Mouse (Mus musculus): Measurements from ENCODE around the gene Lman2l. TPM values are rescaled to one million over a fixed set of nuclear protein-coding genes. Genes with fewer than 3 reads are reported as not detected.

The Lman2l gene
- total RNA-seq, 1 experiment from 2014 or later = 10.8 TPM

- no peak for ATAC-seq (replicated peaks; ENCODE audit: insufficient number of reproducible peaks, low FRiP score, low TSS enrichment, poor library complexity, severe bottlenecking)
Measured at GRCm38 (mm10) chr1:36467446-36467845, 22.4 kb upstream of the Lman2l start.

DNA sequence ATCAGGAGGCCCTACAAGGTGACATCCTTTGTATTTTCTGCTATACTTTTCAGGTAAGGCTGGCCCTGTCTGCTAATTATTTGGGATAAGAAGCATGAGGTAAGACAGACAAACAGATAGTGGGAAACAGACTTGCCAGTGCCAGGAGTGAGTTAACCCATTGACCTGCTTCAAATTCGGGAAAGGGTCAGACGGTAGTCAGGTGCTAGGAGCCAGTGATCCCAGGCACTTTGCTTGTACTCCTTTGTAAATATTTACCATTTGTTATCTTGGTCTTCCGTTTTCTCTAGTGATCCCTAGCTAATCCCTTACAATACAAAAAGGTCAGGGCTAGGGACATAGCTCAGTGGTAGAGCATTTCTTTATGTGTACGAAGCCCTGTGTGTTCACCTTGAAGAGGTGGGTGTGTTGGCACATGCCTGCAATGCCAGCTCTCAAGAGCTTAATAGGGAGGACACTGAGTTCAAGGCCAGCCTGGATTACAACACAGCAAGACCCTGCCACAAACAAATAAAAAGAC is 20.6 kb upstream of the Lman2l start:
- no peak for ATAC-seq (replicated peaks; ENCODE audit: insufficient number of reproducible peaks, low FRiP score, low TSS enrichment, poor library complexity, severe bottlenecking)

- ATAC-seq (replicated peaks; ENCODE audit: insufficient number of reproducible peaks, low FRiP score, low TSS enrichment, poor library complexity, severe bottlenecking) = peak; percentile 66
Measured at GRCm38 (mm10) chr1:36461829-36462228, 16.8 kb upstream of the Lman2l start.

DNA sequence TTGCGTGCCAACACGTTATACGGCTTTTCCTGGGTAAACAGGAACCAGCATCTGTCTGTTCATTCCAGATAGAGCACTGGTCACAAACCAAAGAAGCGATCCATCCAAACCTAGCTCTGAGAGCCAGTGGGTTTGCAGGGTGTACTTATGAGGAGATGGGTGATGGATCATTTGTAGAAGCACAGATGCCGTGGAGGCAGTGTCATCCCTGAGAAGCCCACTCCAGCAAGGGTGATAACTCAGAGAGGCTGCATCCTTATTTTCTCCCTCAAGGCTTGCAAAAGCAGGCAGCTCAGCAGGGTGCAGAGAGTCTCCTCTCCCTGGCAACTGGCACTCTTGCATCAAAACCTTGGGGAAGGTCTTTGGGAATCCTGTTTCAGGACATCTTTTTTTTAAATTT is 13.1 kb upstream of the Lman2l start:
- no peak for ATAC-seq (replicated peaks; ENCODE audit: insufficient number of reproducible peaks, low FRiP score, low TSS enrichment, poor library complexity, severe bottlenecking)

DNA sequence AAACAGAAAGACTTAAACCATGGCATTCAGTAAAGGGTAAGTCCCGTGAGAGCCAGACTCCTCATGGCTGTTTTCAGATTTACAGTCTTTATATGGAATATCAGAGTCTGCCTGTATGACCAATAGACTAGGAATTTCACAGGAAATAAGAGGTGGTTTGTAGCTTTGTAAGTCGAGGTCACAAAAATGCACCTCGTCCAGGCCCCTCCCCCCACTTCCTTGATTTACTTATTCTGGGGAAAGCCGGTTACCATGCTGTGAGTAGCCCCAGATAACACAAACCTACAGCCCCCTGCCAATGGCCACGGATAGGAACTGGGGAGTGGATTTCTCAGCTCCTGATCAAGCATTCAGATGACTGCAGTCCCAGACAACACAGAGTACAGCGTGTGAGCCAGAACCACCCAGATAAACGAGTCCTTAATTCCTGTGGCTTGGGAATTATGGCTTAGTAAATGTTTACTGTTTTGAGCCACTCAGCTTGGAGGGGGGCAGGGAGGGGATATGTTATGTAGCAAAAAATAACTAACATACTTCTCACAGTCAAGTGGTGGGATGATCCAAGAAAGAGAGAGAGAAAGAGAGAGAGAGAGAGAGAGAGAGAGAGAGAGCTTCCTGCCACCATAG is 12.4 kb upstream of the Lman2l start:
- ATAC-seq (replicated peaks; ENCODE audit: insufficient number of reproducible peaks, low FRiP score, low TSS enrichment, poor library complexity, severe bottlenecking) = no peak

DNA sequence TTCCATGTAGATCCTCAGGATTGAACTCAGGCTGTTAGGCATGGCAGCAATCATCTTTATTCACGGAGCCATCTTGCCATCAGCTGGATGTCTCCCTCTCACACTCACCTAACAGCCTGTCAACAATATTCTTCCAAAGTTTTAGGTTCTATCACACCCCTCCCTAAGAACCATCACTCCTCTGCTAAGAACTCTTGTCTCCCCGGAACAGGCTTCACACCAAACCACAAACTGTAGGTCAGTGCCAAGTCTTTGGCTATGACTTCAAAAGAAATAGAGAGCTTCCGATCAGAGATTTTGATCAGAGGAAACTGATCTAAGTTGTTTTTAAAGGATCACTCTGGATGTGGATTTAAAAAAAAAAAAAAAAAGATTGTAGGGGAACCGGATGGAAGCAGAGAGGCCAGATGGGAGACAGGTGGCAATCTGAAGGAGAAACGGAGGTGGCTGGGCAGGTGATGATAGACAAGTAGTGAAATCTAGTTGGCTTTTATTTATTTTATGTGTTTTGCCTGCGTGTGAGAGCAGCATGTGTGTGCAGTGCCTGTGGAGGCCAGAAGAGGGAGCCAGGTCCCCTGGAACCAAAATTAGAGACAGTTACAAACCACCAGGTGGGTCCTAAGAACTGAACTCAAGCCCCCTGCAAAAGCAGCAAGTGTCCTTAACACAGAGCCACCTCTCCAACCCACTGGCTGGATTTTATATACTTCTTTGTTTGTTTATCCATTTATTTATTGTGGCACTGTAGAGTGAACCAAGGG is 9.2 kb upstream of the Lman2l start:
- no peak for ATAC-seq (replicated peaks; ENCODE audit: insufficient number of reproducible peaks, low FRiP score, low TSS enrichment, poor library complexity, severe bottlenecking)

GRCm38 (mm10) chr1:36446841-36447240 is 1.8 kb upstream of the Lman2l start:
- no peak for ATAC-seq (replicated peaks; ENCODE audit: insufficient number of reproducible peaks, low FRiP score, low TSS enrichment, poor library complexity, severe bottlenecking)

GRCm38 (mm10) chr1:36446106-36446824 is 1.2 kb upstream of the Lman2l start:
- peak; percentile 56 for ATAC-seq (replicated peaks; ENCODE audit: insufficient number of reproducible peaks, low FRiP score, low TSS enrichment, poor library complexity, severe bottlenecking)

- no peak for ATAC-seq (replicated peaks; ENCODE audit: insufficient number of reproducible peaks, low FRiP score, low TSS enrichment, poor library complexity, severe bottlenecking)
Measured at GRCm38 (mm10) chr1:36445508-36445907, 437 bp upstream of the Lman2l start.

- ATAC-seq (replicated peaks; ENCODE audit: insufficient number of reproducible peaks, low FRiP score, low TSS enrichment, poor library complexity, severe bottlenecking) = no peak
Measured at GRCm38 (mm10) chr1:36441101-36441500, 4.0 kb downstream of the Lman2l start.

GRCm38 (mm10) chr1:36437223-36437622 is 7.8 kb downstream of the Lman2l start:
- ATAC-seq (replicated peaks; ENCODE audit: insufficient number of reproducible peaks, low FRiP score, low TSS enrichment, poor library complexity, severe bottlenecking) = 0 out of 2 replicates have a peak, but pooled peaks have one; percentile 62

- ATAC-seq (replicated peaks; ENCODE audit: insufficient number of reproducible peaks, low FRiP score, low TSS enrichment, poor library complexity, severe bottlenecking) = peak; percentile 62
Measured at GRCm38 (mm10) chr1:36436515-36436914, 8.6 kb downstream of the Lman2l start.

- no peak for ATAC-seq (replicated peaks; ENCODE audit: insufficient number of reproducible peaks, low FRiP score, low TSS enrichment, poor library complexity, severe bottlenecking)
Measured at GRCm38 (mm10) chr1:36435071-36435470, 10.0 kb downstream of the Lman2l start.

- ATAC-seq (replicated peaks; ENCODE audit: insufficient number of reproducible peaks, low FRiP score, low TSS enrichment, poor library complexity, severe bottlenecking) = no peak
Measured at GRCm38 (mm10) chr1:36433616-36434015, 11.5 kb downstream of the Lman2l start.

- ATAC-seq (replicated peaks; ENCODE audit: insufficient number of reproducible peaks, low FRiP score, low TSS enrichment, poor library complexity, severe bottlenecking) = no peak
Measured at GRCm38 (mm10) chr1:36432999-36433398, 12.1 kb downstream of the Lman2l start.

DNA sequence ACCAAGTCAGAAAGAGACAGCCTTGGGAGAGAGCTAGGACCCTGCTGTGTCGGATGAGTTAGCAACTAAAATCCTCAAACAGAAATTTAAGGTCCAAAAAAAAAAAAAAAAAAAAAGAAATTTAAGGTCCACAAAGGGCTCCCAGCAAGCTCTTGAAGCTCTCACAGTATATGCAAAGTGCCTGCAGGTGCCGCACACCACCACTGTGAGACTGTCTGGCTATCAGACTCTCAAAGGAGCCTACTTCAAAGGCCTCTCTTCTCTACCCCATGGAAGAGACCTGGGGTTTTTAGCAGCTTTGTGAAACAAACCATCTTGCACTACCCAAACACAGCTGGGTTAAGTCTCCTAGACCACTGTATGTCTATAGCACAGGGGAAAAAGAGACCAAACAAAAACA is 15.6 kb downstream of the Lman2l start:
- ATAC-seq (replicated peaks; ENCODE audit: insufficient number of reproducible peaks, low FRiP score, low TSS enrichment, poor library complexity, severe bottlenecking) = no peak

- ATAC-seq (replicated peaks; ENCODE audit: insufficient number of reproducible peaks, low FRiP score, low TSS enrichment, poor library complexity, severe bottlenecking) = no peak
Measured at GRCm38 (mm10) chr1:36404531-36404930, 40.5 kb downstream of the Lman2l start.

DNA sequence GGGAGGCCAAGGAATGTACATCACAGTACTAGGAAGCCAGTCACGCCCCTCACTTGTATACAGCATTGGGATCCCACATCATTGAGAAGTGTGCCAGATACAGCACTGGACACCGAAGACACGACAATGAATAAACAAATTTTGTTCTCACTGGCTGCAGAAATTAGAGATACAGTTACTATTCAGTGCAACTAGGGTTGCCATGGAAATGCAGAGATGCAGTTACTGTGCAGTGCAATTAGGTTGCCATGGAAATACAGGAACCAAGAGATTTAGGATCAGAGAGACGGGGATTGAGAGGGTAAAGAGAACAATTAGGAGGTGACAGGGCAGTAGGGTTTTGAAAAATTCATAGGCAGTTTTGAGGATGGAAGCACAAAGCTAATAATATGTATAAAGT is 43.6 kb downstream of the Lman2l start:
- no peak for ATAC-seq (replicated peaks; ENCODE audit: insufficient number of reproducible peaks, low FRiP score, low TSS enrichment, poor library complexity, severe bottlenecking)

GRCm38 (mm10) chr1:36397041-36397440 is 48.0 kb downstream of the Lman2l start:
- no peak for ATAC-seq (replicated peaks; ENCODE audit: insufficient number of reproducible peaks, low FRiP score, low TSS enrichment, poor library complexity, severe bottlenecking)

All from monocyte, adult 5-6 weeks (primary cell).